Mouse (Mus musculus): ENCODE measurements around the gene Gm20807.
"Not testable (repeated sequence)": the region's sequence is repeated elsewhere in the genome, so short reads cannot be mapped to it uniquely, and the experiment has no call there.

Gene Gm20807

GRCm38 (mm10) chrY:13042591-13042990 is at the start of gene Gm20807:
Gene Gm20807 (plus strand): TSS chrY:13042891.
- not testable (repeated sequence) for DNase-seq (ENCODE audit: extremely low spot score, low spot score)

Data from neural tube, embryonic 10.5 days (tissue).